Mouse (Mus musculus) stomach, postnatal 0 days (tissue): ENCODE results near the gene Gm20604.

Source experiments
- CTCF ChIP-seq: IDR thresholded peaks from 2 replicates; pipeline ENCODE4 v1.5.1; 2016; ENCODE audit warnings: antibody characterized with exemption, low read depth, mild to moderate bottlenecking, moderate library complexity
- EP300 ChIP-seq: optimal IDR thresholded peaks from 2 replicates; pipeline ENCODE3; 2016; ENCODE audit warnings: antibody characterized with exemption

- TF ChIP-seq CTCF (no peak), EP300 (no peak)
Observed at GRCm38 (mm10) chr12:102743036-102743588, 15.4 kb downstream of the Gm20604 start.
